Mouse (Mus musculus) kidney, adult 18-20 months (tissue): Measurements from ENCODE around the gene Cd151.
A peak's percentile ranks its signal among the peaks of the same experiment; 100 is the strongest.

Source experiments
- DNase-seq: peaks from one replicate; pipeline ENCODE4 v3.0.0; 2021

The Cd151 gene

GRCm38 (mm10) chr7:141459301-141459711 is 7.9 kb upstream of the Cd151 start:
- DNase-seq = no peak

GRCm38 (mm10) chr7:141460001-141460390 is 7.2 kb upstream of the Cd151 start:
- no peak for DNase-seq

- DNase-seq = peak; percentile 37
Measured at GRCm38 (mm10) chr7:141460391-141461113, 6.6 kb upstream of the Cd151 start, which contains the start of gene Cracr2b. Gene Cracr2b (plus strand): TSS chr7:141461094.

GRCm38 (mm10) chr7:141461521-141462332 is 5.5 kb upstream of the Cd151 start:
- peak; percentile 51 for DNase-seq

GRCm38 (mm10) chr7:141462333-141462821 is 4.8 kb upstream of the Cd151 start:
- DNase-seq = peak; percentile 68

GRCm38 (mm10) chr7:141463824-141464602 is 3.2 kb upstream of the Cd151 start:
- DNase-seq = peak; percentile 64

- DNase-seq = peak; percentile 59
Measured at GRCm38 (mm10) chr7:141464603-141465201, 2.5 kb upstream of the Cd151 start.

GRCm38 (mm10) chr7:141465388-141466044 is 1.7 kb upstream of the Cd151 start:
- no peak for DNase-seq

GRCm38 (mm10) chr7:141466045-141466394 is 1.2 kb upstream of the Cd151 start:
- DNase-seq = no peak

GRCm38 (mm10) chr7:141466607-141467148 is 514 bp upstream of the Cd151 start:
- DNase-seq = no peak

- no peak for DNase-seq
Measured at GRCm38 (mm10) chr7:141468164-141468521, 951 bp downstream of the Cd151 start.

GRCm38 (mm10) chr7:141468522-141469211 is 1.5 kb downstream of the Cd151 start:
- peak; percentile 69 for DNase-seq

GRCm38 (mm10) chr7:141469352-141469751 is 2.2 kb downstream of the Cd151 start:
- DNase-seq = no peak

- DNase-seq = no peak
Measured at GRCm38 (mm10) chr7:141469901-141470636, 2.9 kb downstream of the Cd151 start.

GRCm38 (mm10) chr7:141470637-141470944 is 3.4 kb downstream of the Cd151 start:
- DNase-seq = no peak

- no peak for DNase-seq
Measured at GRCm38 (mm10) chr7:141471236-141471635, 4.0 kb downstream of the Cd151 start.

GRCm38 (mm10) chr7:141472226-141472625 is 5.0 kb downstream of the Cd151 start:
- DNase-seq = no peak

GRCm38 (mm10) chr7:141472763-141473162 is 5.6 kb downstream of the Cd151 start:
- no peak for DNase-seq

GRCm38 (mm10) chr7:141474160-141474559 is 7.0 kb downstream of the Cd151 start:
- no peak for DNase-seq

- peak; percentile 92 for DNase-seq
Measured at GRCm38 (mm10) chr7:141475011-141475804, 8.0 kb downstream of the Cd151 start, which contains the start of the genes Polr2l and Tspan4. Gene Polr2l (minus strand): TSS chr7:141475132. Gene Tspan4 (plus strand): TSS chr7:141475240.
